Mouse (Mus musculus) midbrain, embryonic 13.5 days (tissue): ENCODE data around the gene Lig3. TPM values are rescaled to one million over a fixed set of nuclear protein-coding genes. Genes with fewer than 3 reads are reported as not detected.
"Not testable (repeated sequence)": the region's sequence is repeated elsewhere in the genome, so short reads cannot be mapped to it uniquely, and the experiment has no call there.

Source experiments
- ATAC-seq: fragments of 200-750 bp; cut with Nextera tagmentation; 2 replicates; pipeline ENCODE4 v1.8.0; 2017; ENCODE audit warnings: mild to moderate bottlenecking, moderate TSS enrichment, moderate library complexity
- H3K27ac ChIP-seq: fragments of 300-500 bp; sonication (generic); 2 replicates; pipeline ENCODE4 v1.5.1; 2015; ENCODE audit warnings: inconsistent platforms, mild to moderate bottlenecking, moderate library complexity
- H3K27me3 ChIP-seq: fragments of 300-500 bp; sonication (generic); 2 replicates; pipeline ENCODE4 v1.6.1; 2015; ENCODE audit warnings: mild to moderate bottlenecking, inconsistent platforms
- H3K36me3 ChIP-seq: fragments of 300-500 bp; sonication (generic); 2 replicates; pipeline ENCODE4 v1.6.1; 2015; ENCODE audit warnings: mild to moderate bottlenecking, inconsistent platforms
- H3K4me1 ChIP-seq: fragments of 300-500 bp; sonication (generic); replicated peaks from 2 replicates; pipeline ENCODE4 v1.6.1; 2015; ENCODE audit warnings: inconsistent platforms
- H3K4me2 ChIP-seq: fragments of 300-500 bp; sonication (generic); replicated peaks from 2 replicates; pipeline ENCODE4 v1.6.1; 2015; ENCODE audit warnings: moderate library complexity, mild to moderate bottlenecking, inconsistent platforms
- H3K4me3 ChIP-seq: fragments of 300-500 bp; sonication (generic); replicated peaks from 2 replicates; pipeline ENCODE4 v1.5.1; 2015; ENCODE audit warnings: mild to moderate bottlenecking, inconsistent platforms
- H3K9ac ChIP-seq: fragments of 300-500 bp; sonication (generic); replicated peaks from 2 replicates; pipeline ENCODE4 v1.6.1; 2015; ENCODE audit warnings: mild to moderate bottlenecking, inconsistent platforms
- H3K9me3 ChIP-seq: fragments of 300-500 bp; sonication (generic); 2 replicates; pipeline ENCODE4 v1.6.1; 2016; ENCODE audit warnings: mild to moderate bottlenecking, inconsistent platforms
- WGBS: fragments of 180-500 bp; shearing (Covaris S2); methylation state at CpG from one replicate; pipeline ENCODE4 v1.1.7; 2015; 5-methylcytosine and 5-hydroxymethylcytosine counted together
- polyA plus RNA-seq: library from polyadenylated mRNA; unstranded; fragments of >200 nt; fragmentation: Nextera tagmentation; extraction: Ambion mirVana; gene quantifications from 2 replicates; pipeline ENCODE4 v1.2.1, GENCODE M21; 2015

The Lig3 gene
- polyA plus RNA-seq, 1 experiment from 2014 or later = 36.0 TPM

GRCm38 (mm10) chr11:82834359-82834758, 53.5 kb downstream of the Lig3 start:
- not testable (repeated sequence) for H3K36me3 ChIP-seq, H3K27ac ChIP-seq, H3K4me3 ChIP-seq, H3K4me2 ChIP-seq, H3K9me3 ChIP-seq, H3K27me3 ChIP-seq, H3K9ac ChIP-seq, ATAC-seq
- WGBS = 90% methylated on average over 7 of the region's 7 CpGs
- peaks cover 35% of the 10 kb centered on the region for H3K4me1 ChIP-seq

GRCm38 (mm10) chr11:82835616-82836432, 54.9 kb downstream of the Lig3 start:
- WGBS = 72% methylated on average over 11 of the region's 11 CpGs
- peaks cover 34% of the 10 kb centered on the region for H3K4me1 ChIP-seq

GRCm38 (mm10) chr11:82837192-82837591, 56.3 kb downstream of the Lig3 start:
- H3K4me3 ChIP-seq = no peak overlapping the region
- ATAC-seq = no peak
- H3K9me3 ChIP-seq = no peaks in the 10 kb centered on the region
- no peak overlapping the region for H3K27ac ChIP-seq
- WGBS = 55% methylated on average over 7 of the region's 7 CpGs
- H3K9ac ChIP-seq = no peak overlapping the region
- no peak overlapping the region for H3K4me2 ChIP-seq
- no peaks in the 10 kb centered on the region for H3K27me3 ChIP-seq
- H3K4me1 ChIP-seq = peaks cover 22% of the 10 kb centered on the region
- no peaks in the 10 kb centered on the region for H3K36me3 ChIP-seq

More at GRCm38 (mm10) chr11:82835616-82836432, 54.9 kb downstream of the Lig3 start:
- Histone ChIP-seq H3K9ac (no peak overlapping the region), H3K27me3 (no peaks in the 10 kb centered on the region), H3K4me3 (no peak overlapping the region), H3K36me3 (no peaks in the 10 kb centered on the region), H3K27ac (no peak overlapping the region), H3K9me3 (no peaks in the 10 kb centered on the region), H3K4me2 (no peak overlapping the region)
- no peak for ATAC-seq

GRCm38 (mm10) chr11:82837848-82838247, 56.9 kb downstream of the Lig3 start:
- Histone ChIP-seq H3K4me1 (peaks cover 22% of the 10 kb centered on the region), H3K9ac (no peak overlapping the region)

GRCm38 (mm10) chr11:82838511-82838910, 57.6 kb downstream of the Lig3 start:
- Histone ChIP-seq H3K27me3 (no peaks in the 10 kb centered on the region), H3K4me1 (peaks cover 22% of the 10 kb centered on the region), H3K4me3 (no peak overlapping the region), H3K27ac (no peak overlapping the region), H3K36me3 (no peaks in the 10 kb centered on the region), H3K9me3 (no peaks in the 10 kb centered on the region), H3K4me2 (no peak overlapping the region), H3K9ac (no peak overlapping the region)
- 26% methylated on average over 5 of the region's 5 CpGs for WGBS
- no peak for ATAC-seq

More at GRCm38 (mm10) chr11:82837848-82838247, 56.9 kb downstream of the Lig3 start:
- no peaks in the 10 kb centered on the region for H3K27me3 ChIP-seq
- WGBS = 13% methylated on average over 7 of the region's 7 CpGs
- no peaks in the 10 kb centered on the region for H3K9me3 ChIP-seq
- H3K36me3 ChIP-seq = no peaks in the 10 kb centered on the region
- no peak for ATAC-seq
- H3K27ac ChIP-seq = 0 out of 2 replicates have a peak overlapping the region, but pooled peaks have one; percentile 11
- no peak overlapping the region for H3K4me3 ChIP-seq
- H3K4me2 ChIP-seq = peak overlapping the region; percentile 9; the same call in 1 of the 2 replicates

GRCm38 (mm10) chr11:82844771-82845414, 64.0 kb downstream of the Lig3 start:
- Histone ChIP-seq H3K36me3 (no peaks in the 10 kb centered on the region), H3K27me3 (no peaks in the 10 kb centered on the region), H3K4me2 (no peak overlapping the region), H3K9me3 (no peaks in the 10 kb centered on the region), H3K4me1 (peaks cover 29% of the 10 kb centered on the region), H3K27ac (no peak overlapping the region), H3K4me3 (no peak overlapping the region), H3K9ac (no peak overlapping the region)
- WGBS = 76% methylated on average over 11 of the region's 11 CpGs
- no peak for ATAC-seq

- peaks cover 35% of the 10 kb centered on the region for H3K4me1 ChIP-seq
- H3K9ac ChIP-seq = peak overlapping the region; percentile 24; the same call in 1 of the 2 replicates
- WGBS = 27% methylated on average over 16 of the region's 16 CpGs
- H3K4me3 ChIP-seq = peak overlapping the region; percentile 11; the same call in 1 of the 2 replicates
- no peaks in the 10 kb centered on the region for H3K36me3 ChIP-seq
- no peak overlapping the region for H3K27ac ChIP-seq
- H3K4me2 ChIP-seq = peak overlapping the region; percentile 33
- H3K27me3 ChIP-seq = no peaks in the 10 kb centered on the region
- peak; percentile 75 for ATAC-seq
- H3K9me3 ChIP-seq = no peaks in the 10 kb centered on the region
These were observed 64.6 kb downstream of the Lig3 start for GRCm38 (mm10) chr11:82845415-82846078.

GRCm38 (mm10) chr11:82846079-82846436, 65.2 kb downstream of the Lig3 start:
- H3K36me3 ChIP-seq = no peaks in the 10 kb centered on the region
- peak overlapping the region; percentile 33 for H3K4me2 ChIP-seq
- H3K4me3 ChIP-seq = 0 out of 2 replicates have a peak overlapping the region, but pooled peaks have one; percentile 11
- H3K9ac ChIP-seq = peak overlapping the region; percentile 24; the same call in 1 of the 2 replicates
- H3K9me3 ChIP-seq = no peaks in the 10 kb centered on the region
- no peak overlapping the region for H3K27ac ChIP-seq
- H3K4me1 ChIP-seq = peaks cover 39% of the 10 kb centered on the region
- ATAC-seq = no peak; the same call in 1 of the 2 replicates
- no peaks in the 10 kb centered on the region for H3K27me3 ChIP-seq
- WGBS = 27% methylated on average over 4 of the region's 4 CpGs

- Histone ChIP-seq H3K36me3 (no peaks in the 10 kb centered on the region), H3K4me1 (peaks cover 45% of the 10 kb centered on the region), H3K9ac (no peak overlapping the region), H3K4me3 (no peak overlapping the region), H3K4me2 (no peak overlapping the region), H3K27ac (no peak overlapping the region), H3K9me3 (no peaks in the 10 kb centered on the region), H3K27me3 (no peaks in the 10 kb centered on the region)
- WGBS = 66% methylated on average over 3 of the region's 3 CpGs
- ATAC-seq = no peak
These were observed 66.0 kb downstream of the Lig3 start for GRCm38 (mm10) chr11:82846938-82847337.

- no peaks in the 10 kb centered on the region for H3K27me3 ChIP-seq
- no peak for ATAC-seq
- no peaks in the 10 kb centered on the region for H3K36me3 ChIP-seq
- peaks cover 51% of the 10 kb centered on the region for H3K4me1 ChIP-seq
- H3K4me2 ChIP-seq = no peak overlapping the region
- no peak overlapping the region for H3K4me3 ChIP-seq
- 19% methylated on average over 6 of the region's 6 CpGs for WGBS
- no peak overlapping the region; the same call in 1 of the 2 replicates for H3K9ac ChIP-seq
- no peaks in the 10 kb centered on the region for H3K9me3 ChIP-seq
- H3K27ac ChIP-seq = no peak overlapping the region
These were observed 66.7 kb downstream of the Lig3 start for GRCm38 (mm10) chr11:82847571-82848000.

GRCm38 (mm10) chr11:82850259-82850658, 69.4 kb downstream of the Lig3 start:
- 63% methylated on average over 5 of the region's 5 CpGs for WGBS
- Histone ChIP-seq H3K4me2 (no peak overlapping the region), H3K27ac (peak overlapping the region; percentile 58), H3K36me3 (no peaks in the 10 kb centered on the region), H3K9ac (no peak overlapping the region), H3K27me3 (no peaks in the 10 kb centered on the region), H3K4me1 (peaks cover 44% of the 10 kb centered on the region), H3K9me3 (no peaks in the 10 kb centered on the region), H3K4me3 (no peak overlapping the region)
- ATAC-seq = no peak

GRCm38 (mm10) chr11:82852115-82852514, 71.2 kb downstream of the Lig3 start:
- Histone ChIP-seq H3K36me3 (no peaks in the 10 kb centered on the region), H3K27me3 (no peaks in the 10 kb centered on the region), H3K27ac (no peak overlapping the region), H3K4me1 (peaks cover 35% of the 10 kb centered on the region), H3K9me3 (no peaks in the 10 kb centered on the region), H3K9ac (no peak overlapping the region), H3K4me2 (no peak overlapping the region), H3K4me3 (no peak overlapping the region)
- ATAC-seq = no peak
- WGBS = 88% methylated on average over 11 of the region's 11 CpGs
